Mouse (Mus musculus): ENCODE measurements around the gene Tigd3. TPM values are rescaled to one million over a fixed set of nuclear protein-coding genes. Genes with fewer than 3 reads are reported as not detected.

Gene Tigd3
- polyA plus RNA-seq, 1 experiment: 0.57 TPM

DNA sequence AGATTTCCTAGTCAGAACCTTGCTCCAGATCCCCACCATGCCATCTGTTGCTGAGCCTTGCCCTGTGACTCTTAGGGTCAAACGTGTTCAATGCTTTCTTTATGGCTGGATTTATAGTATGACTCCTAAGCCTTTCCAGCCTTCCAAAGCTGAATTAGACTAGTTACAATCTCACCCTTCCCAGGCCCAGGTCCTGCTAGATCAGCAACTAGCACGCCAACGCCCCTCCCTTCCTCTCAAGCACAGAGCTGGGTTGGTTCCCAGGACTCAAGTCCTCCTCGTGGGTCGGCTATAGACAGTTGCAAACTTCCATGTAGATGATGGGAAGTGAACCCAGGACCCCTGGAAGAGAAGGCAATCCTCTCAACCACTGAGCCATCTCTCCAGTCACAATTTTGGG, 41.7 kb upstream of the Tigd3 start:
- H3K36me3 ChIP-seq (replicated peaks; ENCODE audit: low read length): peaks cover 17% of the 10 kb centered on the region
- peaks cover 2% of the 10 kb centered on the region; the same call in 1 of the 2 replicates for H3K9me3 ChIP-seq
- H3K27me3 ChIP-seq (replicated peaks): peaks cover 23% of the 10 kb centered on the region
- TF ChIP-seq GATA1 (IDR thresholded peaks at IDR 0.05; ENCODE audit: borderline replicate concordance, low read length) (no peak), FLI1 (IDR thresholded peaks at IDR 0.05; ENCODE audit: low read length) (no peak)
- H3K4me3 ChIP-seq (replicated peaks): no peak overlapping the region
- H3K4me1 ChIP-seq: peaks cover 74% of the 10 kb centered on the region

DNA sequence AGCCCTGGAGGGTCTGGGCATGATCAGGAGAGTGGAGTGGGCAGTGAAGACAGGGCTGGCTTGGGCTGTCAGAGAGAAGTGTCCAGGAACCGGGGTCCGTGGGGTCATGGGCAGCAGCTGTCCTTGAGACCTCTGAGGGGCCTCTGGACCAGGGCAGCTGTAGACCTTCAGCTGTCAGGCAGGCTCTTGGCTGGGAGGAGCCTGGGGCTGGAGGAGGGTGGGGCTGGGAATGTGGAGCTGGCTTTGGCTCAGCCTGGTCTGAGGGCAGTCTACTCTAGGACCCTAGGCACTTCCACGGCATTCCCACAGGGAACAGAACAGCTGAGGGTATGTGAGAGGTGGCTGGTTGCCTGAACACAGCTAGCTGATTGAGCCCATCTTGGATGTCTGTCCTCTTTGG, 41.3 kb upstream of the Tigd3 start:
- Histone ChIP-seq H3K9me3 (peaks cover 2% of the 10 kb centered on the region; the same call in 1 of the 2 replicates), H3K27me3 (replicated peaks) (peaks cover 23% of the 10 kb centered on the region)
- TF ChIP-seq FLI1 (IDR thresholded peaks at IDR 0.05; ENCODE audit: low read length) (no peak), GATA1 (IDR thresholded peaks at IDR 0.05; ENCODE audit: borderline replicate concordance, low read length) (no peak)

DNA sequence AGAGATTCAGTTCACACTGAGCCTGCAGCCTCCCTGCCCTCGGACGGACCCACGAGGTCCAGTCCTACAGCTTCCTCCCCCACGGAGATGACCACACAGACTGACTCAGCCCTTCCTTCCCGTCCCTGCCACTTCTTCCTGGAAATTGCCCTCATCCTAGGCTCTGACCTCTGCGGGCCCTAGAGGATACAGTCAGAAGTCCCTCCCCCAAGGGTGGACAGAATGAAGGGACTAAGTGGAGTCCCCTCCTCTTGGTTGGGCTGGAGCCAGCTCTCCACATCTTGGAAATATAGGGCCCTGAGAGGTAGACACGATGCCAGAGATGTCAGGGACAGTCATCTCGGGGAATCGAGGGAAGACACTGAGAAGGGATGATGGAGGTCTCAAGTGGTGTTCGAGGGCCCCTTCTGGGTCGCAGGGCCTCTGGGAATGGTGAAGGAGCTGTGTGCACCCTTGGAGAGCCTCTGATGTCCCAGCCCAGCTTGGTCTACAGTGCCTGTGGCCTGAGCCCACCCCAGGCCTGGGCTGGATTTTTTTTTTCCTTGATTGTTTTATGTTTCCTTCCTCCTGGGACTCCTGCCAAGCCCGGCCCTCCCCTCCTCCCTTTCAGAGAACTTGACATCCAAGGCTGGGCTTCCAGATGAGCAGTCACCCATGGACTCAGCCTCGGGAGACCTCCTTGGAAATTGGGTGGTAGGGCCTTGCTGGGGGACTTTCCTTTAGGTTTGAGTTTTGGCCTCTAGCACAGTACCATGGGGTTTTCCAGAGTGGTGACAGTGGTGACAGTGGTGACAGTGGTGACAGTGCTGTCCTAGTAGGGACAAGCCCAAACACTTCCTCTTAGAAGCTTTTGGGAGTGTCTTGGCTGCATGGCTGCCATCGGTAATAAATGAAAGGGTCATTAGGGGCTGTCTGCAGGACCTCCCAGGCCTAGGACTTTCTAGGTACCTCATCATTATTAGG, 36.0 kb upstream of the Tigd3 start:
- Histone ChIP-seq H3K4me3 (replicated peaks) (peak overlapping the region; percentile 16), H3K36me3 (replicated peaks; ENCODE audit: low read length) (no peaks in the 10 kb centered on the region), H3K27me3 (replicated peaks) (peaks cover 26% of the 10 kb centered on the region), H3K9me3 (peaks cover 2% of the 10 kb centered on the region; the same call in 1 of the 2 replicates), H3K4me1 (peaks cover 71% of the 10 kb centered on the region)
- no peak for TF ChIP-seq FLI1 (IDR thresholded peaks at IDR 0.05; ENCODE audit: low read length)
- TF ChIP-seq GATA1 (IDR thresholded peaks at IDR 0.05; ENCODE audit: borderline replicate concordance, low read length): no peak

More for the DNA sequence above, 41.3 kb upstream of the Tigd3 start:
- Histone ChIP-seq H3K36me3 (replicated peaks; ENCODE audit: low read length) (peaks cover 12% of the 10 kb centered on the region), H3K4me1 (peaks cover 75% of the 10 kb centered on the region), H3K4me3 (replicated peaks) (no peak overlapping the region)

DNA sequence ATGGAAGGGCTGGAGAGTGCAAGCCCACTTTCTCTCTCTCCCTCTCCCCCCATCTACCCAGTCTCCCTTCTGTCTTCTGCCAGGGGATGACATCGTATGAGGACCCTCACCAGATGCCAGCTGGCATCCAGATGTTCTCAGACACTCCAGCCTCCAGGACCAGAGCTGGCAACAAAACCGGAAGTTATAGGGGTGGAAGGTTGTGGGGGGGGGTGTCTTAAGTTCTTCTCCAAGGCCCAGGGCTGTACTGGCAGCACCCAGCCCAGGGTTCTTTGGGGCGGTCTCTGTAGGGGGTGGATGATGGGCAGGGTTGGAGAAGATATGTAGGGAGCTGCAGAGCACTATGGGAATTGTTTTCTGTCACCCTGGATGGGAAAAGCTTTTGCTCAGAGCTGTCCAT, 34.6 kb upstream of the Tigd3 start:
- Histone ChIP-seq H3K9me3 (peaks cover 2% of the 10 kb centered on the region; the same call in 1 of the 2 replicates), H3K4me1 (peaks cover 71% of the 10 kb centered on the region), H3K27me3 (replicated peaks) (peaks cover 18% of the 10 kb centered on the region)

DNA sequence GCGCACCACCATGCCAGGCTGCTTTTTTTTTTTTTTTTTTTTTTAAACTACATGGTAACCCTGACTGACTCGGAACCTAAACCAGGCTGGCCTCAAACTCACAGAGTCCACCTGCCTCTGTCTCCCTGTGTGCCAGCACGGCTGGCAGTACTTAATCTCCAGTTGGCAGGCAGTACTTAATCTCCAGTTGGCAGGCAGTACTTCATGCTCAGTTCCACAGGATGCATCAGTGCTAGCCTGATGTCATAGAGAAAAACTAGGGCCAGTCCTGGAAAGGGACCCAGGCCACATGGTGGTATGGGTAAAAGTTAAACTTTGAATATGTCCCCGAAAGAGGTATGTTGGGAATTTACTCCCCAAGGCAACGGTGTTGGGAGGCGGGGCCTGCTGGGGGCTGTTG, 34.2 kb upstream of the Tigd3 start:
- Histone ChIP-seq H3K27me3 (replicated peaks) (peaks cover 16% of the 10 kb centered on the region), H3K9me3 (peaks cover 2% of the 10 kb centered on the region; the same call in 1 of the 2 replicates), H3K36me3 (replicated peaks; ENCODE audit: low read length) (no peaks in the 10 kb centered on the region), H3K4me1 (peaks cover 75% of the 10 kb centered on the region), H3K4me3 (replicated peaks) (no peak overlapping the region)
- TF ChIP-seq FLI1 (IDR thresholded peaks at IDR 0.05; ENCODE audit: low read length) (no peak), GATA1 (IDR thresholded peaks at IDR 0.05; ENCODE audit: borderline replicate concordance, low read length) (no peak)

More for the DNA sequence above, 34.6 kb upstream of the Tigd3 start:
- Histone ChIP-seq H3K36me3 (replicated peaks; ENCODE audit: low read length) (no peaks in the 10 kb centered on the region), H3K4me3 (replicated peaks) (no peak overlapping the region)
- no peak for TF ChIP-seq GATA1 (IDR thresholded peaks at IDR 0.05; ENCODE audit: borderline replicate concordance, low read length)
- TF ChIP-seq FLI1 (IDR thresholded peaks at IDR 0.05; ENCODE audit: low read length): no peak

DNA sequence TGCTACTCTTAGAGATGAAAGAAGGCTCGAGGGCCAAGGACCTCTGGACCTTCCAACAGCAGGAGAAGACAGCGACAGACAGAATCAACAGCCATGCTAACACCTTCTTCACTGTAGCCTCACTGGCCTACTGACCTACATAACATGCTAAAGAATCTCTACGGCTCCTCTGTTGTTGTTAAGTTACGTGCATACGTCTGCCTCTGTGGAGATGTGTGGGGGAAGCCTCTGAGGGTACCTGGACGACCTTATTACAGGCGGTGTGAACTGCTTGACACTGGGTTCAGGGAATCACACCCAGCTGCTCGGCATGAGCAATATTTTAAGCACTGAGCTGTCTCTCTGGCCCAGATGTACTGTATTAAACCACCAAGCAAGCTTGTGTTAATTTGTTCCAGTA, 33.6 kb upstream of the Tigd3 start:
- Histone ChIP-seq H3K9me3 (no peaks in the 10 kb centered on the region), H3K4me3 (replicated peaks) (peak overlapping the region; percentile 23), H3K4me1 (peaks cover 81% of the 10 kb centered on the region), H3K36me3 (replicated peaks; ENCODE audit: low read length) (no peaks in the 10 kb centered on the region), H3K27me3 (replicated peaks) (peaks cover 14% of the 10 kb centered on the region)
- no peak for TF ChIP-seq GATA1 (IDR thresholded peaks at IDR 0.05; ENCODE audit: borderline replicate concordance, low read length)
- no peak for TF ChIP-seq FLI1 (IDR thresholded peaks at IDR 0.05; ENCODE audit: low read length)

DNA sequence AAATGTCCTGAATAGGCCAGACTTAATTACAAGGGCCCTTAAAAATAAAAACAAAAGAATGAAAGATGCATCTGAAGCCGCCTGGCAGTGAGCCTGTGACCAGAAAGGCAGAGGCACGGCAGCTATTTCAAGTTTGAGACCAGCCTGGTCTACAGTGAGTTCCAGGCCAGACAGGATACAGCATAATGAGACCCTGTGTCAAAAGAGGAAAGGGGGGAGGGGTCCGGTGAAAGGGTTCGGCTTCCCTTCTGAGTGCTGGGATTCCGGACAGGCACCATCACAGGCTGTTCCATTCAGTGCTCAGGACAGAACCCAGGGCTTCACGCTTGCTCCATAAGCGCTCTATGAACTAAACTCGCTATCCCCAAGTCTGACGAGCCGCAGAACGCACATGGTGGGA, 33.1 kb upstream of the Tigd3 start:
- peaks cover 14% of the 10 kb centered on the region for H3K27me3 ChIP-seq (replicated peaks)
- H3K36me3 ChIP-seq (replicated peaks; ENCODE audit: low read length): no peaks in the 10 kb centered on the region
- no peak overlapping the region for H3K4me3 ChIP-seq (replicated peaks)
- H3K9me3 ChIP-seq: no peaks in the 10 kb centered on the region
- H3K4me1 ChIP-seq: peaks cover 86% of the 10 kb centered on the region
- TF ChIP-seq FLI1 (IDR thresholded peaks at IDR 0.05; ENCODE audit: low read length) (no peak), GATA1 (IDR thresholded peaks at IDR 0.05; ENCODE audit: borderline replicate concordance, low read length) (no peak)

DNA sequence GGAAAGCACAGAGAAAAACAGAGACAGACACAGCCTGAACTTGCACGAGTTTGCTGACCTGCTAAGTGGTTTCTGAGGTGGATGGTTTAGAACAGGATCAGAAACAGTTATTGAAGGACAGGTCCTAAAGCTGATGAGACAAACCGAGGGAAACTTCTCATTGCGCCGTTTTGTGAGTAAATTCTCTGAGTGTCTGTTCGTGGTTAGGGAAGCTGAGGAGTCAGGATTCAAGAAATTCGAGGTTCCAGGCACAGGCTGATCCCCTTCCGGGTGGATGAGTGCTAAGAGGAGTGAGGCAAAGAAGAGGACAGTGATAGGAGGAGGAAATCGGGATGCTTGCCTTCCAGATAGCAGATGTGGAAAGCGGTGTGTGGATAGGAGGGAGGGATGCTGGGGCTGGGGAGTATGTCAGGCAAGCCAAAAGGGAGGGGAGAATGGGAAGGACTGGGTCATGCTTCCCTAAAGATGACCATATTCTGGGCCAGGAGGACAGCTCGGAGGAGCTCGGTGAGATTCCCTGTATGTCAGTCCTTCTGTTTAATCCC, 31.4 kb upstream of the Tigd3 start:
- Histone ChIP-seq H3K4me3 (replicated peaks) (peak overlapping the region; percentile 96), H3K9me3 (no peaks in the 10 kb centered on the region), H3K36me3 (replicated peaks; ENCODE audit: low read length) (peaks cover 16% of the 10 kb centered on the region), H3K4me1 (peaks cover 90% of the 10 kb centered on the region), H3K27me3 (replicated peaks) (peaks cover 11% of the 10 kb centered on the region)
- no peak for TF ChIP-seq FLI1 (IDR thresholded peaks at IDR 0.05; ENCODE audit: low read length)
- TF ChIP-seq GATA1 (IDR thresholded peaks at IDR 0.05; ENCODE audit: borderline replicate concordance, low read length): no peak

DNA sequence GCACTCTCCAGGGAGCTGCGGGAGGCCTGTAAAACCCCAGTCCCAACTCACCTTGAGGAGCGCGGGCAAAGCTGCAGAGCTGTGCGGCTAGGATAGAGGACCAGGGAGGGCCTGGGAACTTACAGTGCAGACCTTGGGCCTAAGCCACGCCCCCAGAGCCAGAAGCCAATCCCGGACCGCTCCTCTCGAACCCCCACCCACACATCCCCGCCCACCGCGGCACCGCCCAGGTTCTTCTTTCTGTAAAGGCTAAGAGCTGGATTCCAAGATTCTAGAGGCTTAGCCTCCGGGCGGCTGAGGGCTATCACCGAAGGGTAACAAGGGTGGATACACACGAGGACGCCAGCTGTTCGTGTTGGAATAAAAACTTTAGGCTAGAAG, 30.8 kb upstream of the Tigd3 start, which contains the start of gene Cdc42ep2:
TSS of gene Cdc42ep2 (minus strand) at position 104 of the 381 bp plus-strand sequence.
- H3K9me3 ChIP-seq: no peaks in the 10 kb centered on the region
- peaks cover 22% of the 10 kb centered on the region for H3K36me3 ChIP-seq (replicated peaks; ENCODE audit: low read length)
- TF ChIP-seq FLI1 (IDR thresholded peaks at IDR 0.05; ENCODE audit: low read length): no peak
- TF ChIP-seq GATA1 (IDR thresholded peaks at IDR 0.05; ENCODE audit: borderline replicate concordance, low read length): no peak
- peaks cover 11% of the 10 kb centered on the region for H3K27me3 ChIP-seq (replicated peaks)
- peak within 1 kb of the TSS; percentile 96 for H3K4me3 ChIP-seq (replicated peaks)
- H3K4me1 ChIP-seq: peaks cover 90% of the 10 kb centered on the region
